11 mouse cellular contexts compared by ENCODE assay signal in the genomic region with DNA sequence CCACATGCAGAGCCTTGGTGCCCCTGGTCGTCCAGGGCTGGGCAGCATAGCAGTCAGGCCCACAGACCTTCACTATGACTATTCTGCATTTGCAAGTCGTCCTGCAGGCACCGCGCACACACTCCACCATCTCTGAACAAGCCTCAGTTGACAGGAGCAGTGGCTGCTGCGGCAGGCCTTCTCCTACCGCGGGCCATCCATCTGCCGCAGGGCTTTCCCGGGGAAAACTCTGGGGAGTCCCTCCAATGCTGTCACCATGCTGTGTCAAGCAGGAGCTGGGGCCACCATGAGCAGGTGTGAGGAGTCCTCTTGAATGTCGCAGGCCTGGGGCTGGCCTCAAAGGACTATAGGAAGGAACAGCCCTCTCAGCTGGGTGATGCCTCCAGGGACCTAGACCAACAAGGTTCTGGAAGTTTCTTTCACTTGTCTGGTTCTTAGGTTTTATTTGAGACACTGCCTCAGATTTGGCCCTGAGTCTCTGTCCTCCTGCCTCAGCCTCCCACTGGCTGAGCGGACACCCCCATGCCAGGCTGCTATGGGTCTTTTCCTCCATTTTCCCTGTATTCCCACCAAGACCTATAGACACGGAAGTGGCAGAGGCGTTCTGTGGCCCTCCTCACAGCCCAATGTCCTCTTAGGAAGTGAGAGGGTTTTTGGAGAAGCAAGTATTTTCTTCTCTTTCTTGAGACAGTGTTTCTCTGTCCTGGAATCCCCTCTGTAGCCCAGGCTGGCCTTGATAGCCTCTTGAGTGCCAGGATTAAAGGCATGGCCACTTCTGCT. TPM values are rescaled to one million over a fixed set of nuclear protein-coding genes. Genes with fewer than 3 reads are reported as not detected.
A peak's percentile ranks its signal among the peaks of the same experiment; 100 is the strongest.
DNase-seq lines count a peak whose midpoint lies in the region; ATAC-seq and TF ChIP-seq lines count a peak whose summit lies in the region.
"Had no signal": no experiment of that assay in that cellular context is flagged by ENCODE, and none has a peak within 500 bp of the region (broad histone marks: within the 10 kb centered on the region; RNA-seq: fewer than 3 reads in every experiment).

No protein-coding gene starts in this region.

- peak overlapping the region; percentile 53; the same call in 1 of the 2 replicates for H3K27ac ChIP-seq in heart, embryonic 15.5 days
- H3K27ac ChIP-seq in lung, embryonic 15.5 days: peak overlapping the region; percentile 90
- peak overlapping the region; percentile 88 for H3K27ac ChIP-seq in bone marrow macrophage, adult 2 months (ENCODE audit: insufficient read depth, low read depth, low read length)
- peak overlapping the region; percentile 95 for H3K27ac ChIP-seq in liver, postnatal 0 days (ENCODE audit: low read depth)
- H3K27ac ChIP-seq in forebrain, embryonic 12.5 days: no peak overlapping the region
- H3K27ac ChIP-seq: midbrain, embryonic 12.5 days had no signal

- intact Hi-C loops in heart, postnatal 14 days (cut with DNase I): loop anchor here (10.0 kb wide), 1 partner anchor 260 kb away; a partner anchor contains a TSS

- no peak for TF ChIP-seq CTCF in bone marrow macrophage, adult 2 months (IDR thresholded peaks at IDR 0.05; ENCODE audit: low read depth, low read length)
- TF ChIP-seq CTCF in liver, postnatal 0 days (IDR thresholded peaks at IDR 0.05; ENCODE audit: low read depth): no peak

- H3K4me1 ChIP-seq in heart, embryonic 15.5 days (replicated peaks): peaks cover 36% of the 10 kb centered on the region
- peaks cover 30% of the 10 kb centered on the region for H3K4me1 ChIP-seq in lung, embryonic 15.5 days
- peaks cover 63% of the 10 kb centered on the region for H3K4me1 ChIP-seq in bone marrow macrophage, adult 2 months (ENCODE audit: control insufficient read depth, insufficient read depth, low read length)
- peaks cover 73% of the 10 kb centered on the region for H3K4me1 ChIP-seq in liver, postnatal 0 days (ENCODE audit: insufficient read depth)
- 0 out of 2 replicates have a peak, but pooled peaks cover 6% of the 10 kb centered on the region for H3K4me1 ChIP-seq in forebrain, embryonic 12.5 days
- H3K4me1 ChIP-seq: midbrain, embryonic 12.5 days had no signal

- H3K4me2 ChIP-seq in heart, embryonic 15.5 days: no peak overlapping the region
- no peak overlapping the region for H3K4me2 ChIP-seq in lung, embryonic 15.5 days
- peak overlapping the region; percentile 50 for H3K4me2 ChIP-seq in liver, postnatal 0 days (ENCODE audit: low read depth, low read length)
- no peak overlapping the region for H3K4me2 ChIP-seq in forebrain, embryonic 12.5 days
- H3K4me2 ChIP-seq: midbrain, embryonic 12.5 days had no signal

- 87% methylated on average over 13 of the region's 13 CpGs for WGBS in heart, embryonic 15.5 days
- 85% methylated on average over 13 of the region's 13 CpGs for WGBS in lung, embryonic 15.5 days
- 80% methylated on average over 13 of the region's 13 CpGs for WGBS in liver, postnatal 0 days (ENCODE audit: insufficient replicate concordance)
- whole genome bisulfite sequencing in forebrain, embryonic 12.5 days: 89% methylated on average over 13 of the region's 13 CpGs

- H3K4me3 ChIP-seq in heart, embryonic 15.5 days: no peak overlapping the region
- H3K4me3 ChIP-seq in lung, embryonic 15.5 days: no peak overlapping the region
- H3K4me3 ChIP-seq in bone marrow macrophage, adult 2 months (ENCODE audit: insufficient read depth, low read length): 0 out of 2 replicates have a peak overlapping the region, but pooled peaks have one; percentile 34
- 0 out of 2 replicates have a peak overlapping the region, but pooled peaks have one; percentile 8 for H3K4me3 ChIP-seq in liver, postnatal 0 days (ENCODE audit: low read depth, low read length)
- no peak overlapping the region for H3K4me3 ChIP-seq in forebrain, embryonic 12.5 days (replicated peaks)
- H3K4me3 ChIP-seq: midbrain, embryonic 12.5 days had no signal

- no peaks in the 10 kb centered on the region for H3K27me3 ChIP-seq in heart, embryonic 15.5 days
- no peaks in the 10 kb centered on the region for H3K27me3 ChIP-seq in lung, embryonic 15.5 days
- H3K27me3 ChIP-seq in liver, postnatal 0 days (ENCODE audit: insufficient read depth, low read length): no peaks in the 10 kb centered on the region
- no peaks in the 10 kb centered on the region for H3K27me3 ChIP-seq in forebrain, embryonic 12.5 days
- H3K27me3 ChIP-seq: midbrain, embryonic 12.5 days had no signal

- no peaks in the 10 kb centered on the region for H3K9me3 ChIP-seq in heart, embryonic 15.5 days (replicated peaks)
- no peaks in the 10 kb centered on the region for H3K9me3 ChIP-seq in lung, embryonic 15.5 days
- no peaks in the 10 kb centered on the region for H3K9me3 ChIP-seq in liver, postnatal 0 days (ENCODE audit: low read length)
- no peaks in the 10 kb centered on the region for H3K9me3 ChIP-seq in forebrain, embryonic 12.5 days
- H3K9me3 ChIP-seq: midbrain, embryonic 12.5 days had no signal

- TF ChIP-seq EP300 in liver, postnatal 0 days (IDR thresholded peaks at IDR 0.05; ENCODE audit: low read depth): no peak

- no peak for ATAC-seq in heart, embryonic 15.5 days (replicated peaks; ENCODE audit: insufficient number of reproducible peaks, insufficient read depth, low FRiP score, low read depth)
- no peak for ATAC-seq in lung, embryonic 15.5 days (ENCODE audit: borderline replicate concordance, extremely low read depth, low FRiP score, low TSS enrichment)
- no peak for ATAC-seq in liver, postnatal 0 days
- no peak for ATAC-seq in forebrain, embryonic 12.5 days (ENCODE audit: low FRiP score)

- no peak for DNase-seq in heart, postnatal 14 days
- no peak for DNase-seq in lung, postnatal 4 days
- no peak for DNase-seq in liver, postnatal 0 days
- no peak for DNase-seq in ovary, postnatal 36 days (ENCODE audit: low spot score)
- DNase-seq: cerebellum, adult 11-12 months; gastrocnemius, postnatal 14 days had no signal

- no peak overlapping the region for H3K9ac ChIP-seq in heart, embryonic 15.5 days
- H3K9ac ChIP-seq in lung, embryonic 15.5 days: no peak overlapping the region
- H3K9ac ChIP-seq in liver, postnatal 0 days (replicated peaks): peak overlapping the region; percentile 48
- no peak overlapping the region for H3K9ac ChIP-seq in forebrain, embryonic 12.5 days
- H3K9ac ChIP-seq: midbrain, embryonic 12.5 days had no signal

- no peak for TF ChIP-seq POLR2A in bone marrow macrophage, adult 2 months (IDR thresholded peaks at IDR 0.05; ENCODE audit: borderline replicate concordance, low read depth, low read length)

- H3K36me3 ChIP-seq in heart, embryonic 15.5 days: peaks cover 16% of the 10 kb centered on the region
- H3K36me3 ChIP-seq in lung, embryonic 15.5 days: peaks cover 18% of the 10 kb centered on the region
- peaks cover 28% of the 10 kb centered on the region for H3K36me3 ChIP-seq in liver, postnatal 0 days (replicated peaks; ENCODE audit: insufficient read depth, low read length)
- H3K36me3 ChIP-seq in forebrain, embryonic 12.5 days (replicated peaks): peaks cover 50% of the 10 kb centered on the region

RNA-seq across cellular contexts. Expression of a gene that starts 7.4 kb away (rescaled TPM):
- polyA plus RNA-seq in heart, embryonic 15.5 days (2015; fragmentation: Nextera tagmentation; extraction: Ambion mirVana): 22.1 and 33.6 TPM in 2 replicates
- total RNA-seq in heart, postnatal 14 days (2021): 10 to 100 TPM in 1 of 2 experiments, 1 to 10 TPM in 1; 7.0 to 11.4 TPM
- polyA plus RNA-seq in lung, embryonic 15.5 days (2015; fragmentation: Nextera tagmentation; extraction: Ambion mirVana): 44.5 and 44.7 TPM in 2 replicates
- polyA plus RNA-seq in bone marrow macrophage, adult 2 months (2012; ENCODE audit: insufficient read depth, insufficient read length, missing spikeins): 53.3 and 53.8 TPM in 2 replicates
- polyA plus RNA-seq in liver, postnatal 0 days (2015; fragmentation: Nextera tagmentation; extraction: Ambion mirVana): 14.7 and 17.3 TPM in 2 replicates
- 52.4 and 54.1 TPM in 2 replicates for polyA plus RNA-seq in forebrain, embryonic 12.5 days (2016; fragmentation: Nextera tagmentation; extraction: Ambion mirVana)

RNA-seq across cellular contexts. Expression of a gene that starts 7.6 kb away (rescaled TPM):
- 10.4 and 14.6 TPM in 2 replicates for polyA plus RNA-seq in heart, embryonic 15.5 days (2015; fragmentation: Nextera tagmentation; extraction: Ambion mirVana)
- total RNA-seq in heart, postnatal 14 days (2021): 1 to 10 TPM; 4.5 to 4.9 TPM
- polyA plus RNA-seq in lung, embryonic 15.5 days (2015; fragmentation: Nextera tagmentation; extraction: Ambion mirVana): 19.8 and 23.0 TPM in 2 replicates
- 11.0 and 25.2 TPM in 2 replicates for polyA plus RNA-seq in bone marrow macrophage, adult 2 months (2012; ENCODE audit: insufficient read depth, insufficient read length, missing spikeins)
- 7.9 and 10.4 TPM in 2 replicates for polyA plus RNA-seq in liver, postnatal 0 days (2015; fragmentation: Nextera tagmentation; extraction: Ambion mirVana)
- 20.6 and 21.6 TPM in 2 replicates for polyA plus RNA-seq in forebrain, embryonic 12.5 days (2016; fragmentation: Nextera tagmentation; extraction: Ambion mirVana)

RNA-seq across cellular contexts. Expression of a gene that starts 16.4 kb away (rescaled TPM):
- 70.8 and 99.5 TPM in 2 replicates for polyA plus RNA-seq in heart, embryonic 15.5 days (2015; fragmentation: Nextera tagmentation; extraction: Ambion mirVana)
- 100 to 1,000 TPM; 166 to 169 TPM for total RNA-seq in heart, postnatal 14 days (2021)
- 99.8 and 104 TPM in 2 replicates for polyA plus RNA-seq in lung, embryonic 15.5 days (2015; fragmentation: Nextera tagmentation; extraction: Ambion mirVana)
- 107 and 117 TPM in 2 replicates for polyA plus RNA-seq in bone marrow macrophage, adult 2 months (2012; ENCODE audit: insufficient read depth, insufficient read length, missing spikeins)
- 45.8 and 46.1 TPM in 2 replicates for polyA plus RNA-seq in liver, postnatal 0 days (2015; fragmentation: Nextera tagmentation; extraction: Ambion mirVana)
- 74.4 and 75.4 TPM in 2 replicates for polyA plus RNA-seq in forebrain, embryonic 12.5 days (2016; fragmentation: Nextera tagmentation; extraction: Ambion mirVana)

RNA-seq across cellular contexts. Expression of a gene that starts 37.5 kb away (rescaled TPM):
- polyA plus RNA-seq in heart, embryonic 15.5 days (2015; fragmentation: Nextera tagmentation; extraction: Ambion mirVana): 45.4 and 64.8 TPM in 2 replicates
- total RNA-seq in heart, postnatal 14 days (2021): 10 to 100 TPM; 40.6 to 41.9 TPM
- polyA plus RNA-seq in lung, embryonic 15.5 days (2015; fragmentation: Nextera tagmentation; extraction: Ambion mirVana): 83.0 and 85.2 TPM in 2 replicates
- polyA plus RNA-seq in bone marrow macrophage, adult 2 months (2012; ENCODE audit: insufficient read depth, insufficient read length, missing spikeins): 20.9 and 22.7 TPM in 2 replicates
- polyA plus RNA-seq in liver, postnatal 0 days (2015; fragmentation: Nextera tagmentation; extraction: Ambion mirVana): 10.7 and 11.5 TPM in 2 replicates
- polyA plus RNA-seq in forebrain, embryonic 12.5 days (2016; fragmentation: Nextera tagmentation; extraction: Ambion mirVana): 84.3 and 85.1 TPM in 2 replicates

RNA-seq across cellular contexts. Expression of a gene that starts 47.7 kb away (rescaled TPM):
- 45.0 and 51.4 TPM in 2 replicates for polyA plus RNA-seq in heart, embryonic 15.5 days (2015; fragmentation: Nextera tagmentation; extraction: Ambion mirVana)
- total RNA-seq in heart, postnatal 14 days (2021): 10 to 100 TPM; 44.6 to 47.8 TPM
- 68.2 and 72.4 TPM in 2 replicates for polyA plus RNA-seq in lung, embryonic 15.5 days (2015; fragmentation: Nextera tagmentation; extraction: Ambion mirVana)
- 121 and 129 TPM in 2 replicates for polyA plus RNA-seq in bone marrow macrophage, adult 2 months (2012; ENCODE audit: insufficient read depth, insufficient read length, missing spikeins)
- 16.4 and 19.0 TPM in 2 replicates for polyA plus RNA-seq in liver, postnatal 0 days (2015; fragmentation: Nextera tagmentation; extraction: Ambion mirVana)
- polyA plus RNA-seq in forebrain, embryonic 12.5 days (2016; fragmentation: Nextera tagmentation; extraction: Ambion mirVana): 87.5 and 89.3 TPM in 2 replicates

Comparison
In these comparisons a context has a peak if more than half of its experiments do, and no peak if none do; other contexts are left out.
1. H3K4me3 ChIP-seq: peak in bone marrow macrophage, adult 2 months (single experiment) and liver, postnatal 0 days (single experiment); none in heart, embryonic 15.5 days (single experiment), lung, embryonic 15.5 days (single experiment) and forebrain, embryonic 12.5 days (single experiment).